ENCODE assay signal across 8 mouse cellular contexts in genomic region chr11:102572866-102573663, GRCm38 (mm10). TPM values are rescaled to one million over a fixed set of nuclear protein-coding genes. Genes with fewer than 3 reads are reported as not detected.
DNase-seq lines count a peak whose midpoint lies in the region; ATAC-seq and TF ChIP-seq lines count a peak whose summit lies in the region.

No protein-coding gene starts in this region.

- 3% methylated on average over 18 of the region's 18 CpGs for WGBS in forebrain, embryonic 13.5 days
- WGBS in large intestine, adult 2 months = 14% methylated on average over 18 of the region's 18 CpGs
- WGBS in lung, adult 2 months = 14% methylated on average over 18 of the region's 18 CpGs
- WGBS in neural tube, embryonic 15.5 days = 6% methylated on average over 18 of the region's 18 CpGs

- H3K4me2 ChIP-seq in forebrain, embryonic 13.5 days = peak overlapping the region; percentile 70
- peak overlapping the region; percentile 84 for H3K4me2 ChIP-seq in neural tube, embryonic 15.5 days

- ATAC-seq in forebrain, embryonic 13.5 days = peak; percentile 62
- 0 out of 2 replicates have a peak, but pooled peaks have one; percentile 50 for ATAC-seq in neural tube, embryonic 15.5 days (ENCODE audit: low FRiP score)

- peak overlapping the region; percentile 40 for H3K4me3 ChIP-seq in forebrain, embryonic 13.5 days
- H3K4me3 ChIP-seq in lung, adult 2 months (replicated peaks; ENCODE audit: extremely low read depth, low read depth, low read length) = peak overlapping the region; percentile 79
- H3K4me3 ChIP-seq in neural tube, embryonic 15.5 days (replicated peaks) = peak overlapping the region; percentile 42

- no peak overlapping the region for H3K27ac ChIP-seq in forebrain, embryonic 13.5 days
- H3K27ac ChIP-seq in neural tube, embryonic 15.5 days (replicated peaks) = no peak overlapping the region

- intact Hi-C loops in heart, postnatal 10 days (cut with DNase I) = loop anchor here (1.0 to 5.0 kb wide), 2 partner anchors 78 to 86 kb away; no protein-coding TSS in a partner anchor

- H3K27me3 ChIP-seq in forebrain, embryonic 13.5 days = no peaks in the 10 kb centered on the region
- no peaks in the 10 kb centered on the region for H3K27me3 ChIP-seq in neural tube, embryonic 15.5 days (replicated peaks)

- peak; percentile 89 for TF ChIP-seq CTCF in lung, adult 2 months (IDR thresholded peaks at IDR 0.05; ENCODE audit: insufficient read depth, low read length)

- H3K4me1 ChIP-seq in forebrain, embryonic 13.5 days = peaks cover 8% of the 10 kb centered on the region; the same call in 1 of the 2 replicates
- H3K4me1 ChIP-seq in lung, adult 2 months (ENCODE audit: control insufficient read depth, insufficient read depth, low read length) = no peaks in the 10 kb centered on the region
- H3K4me1 ChIP-seq in neural tube, embryonic 15.5 days = 0 out of 2 replicates have a peak, but pooled peaks cover 5% of the 10 kb centered on the region

- no peak for TF ChIP-seq POLR2A in lung, adult 2 months (IDR thresholded peaks at IDR 0.05; ENCODE audit: borderline replicate concordance, extremely low read depth, low read depth, low read length)

- DNase-seq in ES-CJ7 (ENCODE audit: low read depth, low spot score) = peak; percentile 88
- DNase-seq in c-Kit-positive CD71-positive TER-119-negative erythroid progenitor cells, embryonic 14.5 days (ENCODE audit: low read depth) = peak; percentile 87
- DNase-seq in heart, postnatal 10 days = peak; percentile 88 to 94
- DNase-seq in large intestine, adult 2 months (ENCODE audit: low read depth, low spot score) = peak; percentile 67
- peak; percentile 89 for DNase-seq in lung, adult 2 months
- peak; percentile 83 for DNase-seq in testis, postnatal 14 days (ENCODE audit: low spot score)

- peak overlapping the region; percentile 65 for H3K9ac ChIP-seq in forebrain, embryonic 13.5 days
- H3K9ac ChIP-seq in neural tube, embryonic 15.5 days (replicated peaks) = peak overlapping the region; percentile 56

- no peaks in the 10 kb centered on the region for H3K9me3 ChIP-seq in forebrain, embryonic 13.5 days (replicated peaks)
- H3K9me3 ChIP-seq in neural tube, embryonic 15.5 days (replicated peaks) = no peaks in the 10 kb centered on the region

- no peaks in the 10 kb centered on the region for H3K36me3 ChIP-seq in forebrain, embryonic 13.5 days (ENCODE audit: poor library complexity, severe bottlenecking)
- H3K36me3 ChIP-seq in neural tube, embryonic 15.5 days = no peaks in the 10 kb centered on the region

RNA-seq across cellular contexts. Expression of gene Gm11627, which starts 6.2 kb away (rescaled TPM):
- polyA plus RNA-seq in forebrain, embryonic 13.5 days (2015; fragmentation: Nextera tagmentation; extraction: Ambion mirVana) = 8.8 and 17.2 TPM in 2 replicates
- total RNA-seq in heart, postnatal 10 days (2021) = 1 to 10 TPM; 1.7 to 2.8 TPM
- polyA plus RNA-seq in large intestine, adult 2 months (2012; rRNA removed) = 2.0 and 2.7 TPM in 2 replicates
- 2.4 and 2.5 TPM in 2 replicates for polyA plus RNA-seq in lung, adult 2 months (2012; rRNA removed)
- 6.6 and 7.1 TPM in 2 replicates for polyA plus RNA-seq in neural tube, embryonic 15.5 days (2015; fragmentation: Nextera tagmentation; extraction: Ambion mirVana)

RNA-seq across cellular contexts. Expression of gene Gpatch8, which starts 16.9 kb away (rescaled TPM):
- 75.1 and 83.8 TPM in 2 replicates for polyA plus RNA-seq in forebrain, embryonic 13.5 days (2015; fragmentation: Nextera tagmentation; extraction: Ambion mirVana)
- 10 to 100 TPM; 25.2 to 28.2 TPM for total RNA-seq in heart, postnatal 10 days (2021)
- 9.0 and 15.9 TPM in 2 replicates for polyA plus RNA-seq in large intestine, adult 2 months (2012; rRNA removed)
- 15.0 and 17.3 TPM in 2 replicates for polyA plus RNA-seq in lung, adult 2 months (2012; rRNA removed)
- 68.2 and 71.6 TPM in 2 replicates for polyA plus RNA-seq in neural tube, embryonic 15.5 days (2015; fragmentation: Nextera tagmentation; extraction: Ambion mirVana)

RNA-seq across cellular contexts. Expression of gene Fzd2, which starts 31.1 kb away (rescaled TPM):
- 22.0 and 24.4 TPM in 2 replicates for polyA plus RNA-seq in forebrain, embryonic 13.5 days (2015; fragmentation: Nextera tagmentation; extraction: Ambion mirVana)
- total RNA-seq in heart, postnatal 10 days (2021) = 10 to 100 TPM; 11.1 to 15.7 TPM
- polyA plus RNA-seq in large intestine, adult 2 months (2012; rRNA removed) = 9.5 and 10.2 TPM in 2 replicates
- 45.5 and 50.9 TPM in 2 replicates for polyA plus RNA-seq in lung, adult 2 months (2012; rRNA removed)
- polyA plus RNA-seq in neural tube, embryonic 15.5 days (2015; fragmentation: Nextera tagmentation; extraction: Ambion mirVana) = 8.0 and 10.8 TPM in 2 replicates
